Mouse (Mus musculus) lung, postnatal 0 days (tissue): ENCODE measurements around the gene Cars2. TPM values are rescaled to one million over a fixed set of nuclear protein-coding genes. Genes with fewer than 3 reads are reported as not detected.
A peak's percentile ranks its signal among the peaks of the same experiment; 100 is the strongest.

ENCODE experiments used
- ATAC-seq: fragments of 200-750 bp; cut with Nextera tagmentation; 2 replicates; pipeline ENCODE4 v1.8.0; 2017; ENCODE audit warnings: moderate library complexity
- DNase-seq: peaks from one replicate; pipeline ENCODE4 v3.0.0-alpha.2; 2016; ENCODE audit warnings: low spot score
- H3K27ac ChIP-seq: fragments of 300-500 bp; sonication (generic); 2 replicates; pipeline ENCODE4 v1.5.1; 2014; ENCODE audit warnings: antibody characterized with exemption, mild to moderate bottlenecking, low read length, mixed read lengths
- H3K27me3 ChIP-seq: fragments of 300-500 bp; sonication (generic); replicated peaks from 2 replicates; pipeline ENCODE4 v1.6.1; 2014; ENCODE audit warnings: low read length, mixed read lengths; ENCODE audit not compliant: insufficient read depth
- H3K36me3 ChIP-seq: fragments of 300-500 bp; sonication (generic); 2 replicates; pipeline ENCODE4 v1.6.1; 2014; ENCODE audit warnings: low read length, mixed read lengths; ENCODE audit not compliant: insufficient read depth
- H3K4me1 ChIP-seq: fragments of 300-500 bp; sonication (generic); 2 replicates; pipeline ENCODE4 v1.6.1; 2014; ENCODE audit warnings: antibody characterized with exemption, low read depth, low read length, mixed read lengths; ENCODE audit not compliant: insufficient read depth
- H3K4me2 ChIP-seq: fragments of 300-500 bp; sonication (generic); replicated peaks from 2 replicates; pipeline ENCODE4 v1.6.1; 2014; ENCODE audit warnings: low read depth, mild to moderate bottlenecking, low read length, moderate library complexity, mixed read lengths
- H3K4me3 ChIP-seq: fragments of 300-500 bp; sonication (generic); 2 replicates; pipeline ENCODE4 v1.5.1; 2014; ENCODE audit warnings: low read depth, low read length
- H3K9ac ChIP-seq: fragments of 300-500 bp; sonication (generic); replicated peaks from 2 replicates; pipeline ENCODE4 v1.6.1; 2014; ENCODE audit warnings: low read depth, mild to moderate bottlenecking
- H3K9me3 ChIP-seq: fragments of 300-500 bp; sonication (generic); 2 replicates; pipeline ENCODE4 v1.6.1; 2016; ENCODE audit warnings: low read length, mixed read lengths
- CTCF ChIP-seq: IDR thresholded peaks from 2 replicates; pipeline ENCODE4 v1.5.1; 2016; ENCODE audit warnings: antibody characterized with exemption, mild to moderate bottlenecking
- EP300 ChIP-seq: IDR thresholded peaks from 2 replicates; pipeline ENCODE4 v1.6.1; 2016; ENCODE audit warnings: antibody characterized with exemption, mild to moderate bottlenecking, control low read depth
- WGBS: fragments of 180-500 bp; shearing (Covaris S2); extraction: QIAGEN DNeasy Blood & Tissue Kit; methylation state at CpG from one replicate; pipeline ENCODE4 v1.1.7; 2014; 5-methylcytosine and 5-hydroxymethylcytosine counted together
- polyA plus RNA-seq: library from polyadenylated mRNA; unstranded; fragments of >200 nt; fragmentation: Nextera tagmentation; extraction: Ambion mirVana; gene quantifications from 2 replicates; pipeline ENCODE4 v1.2.1, GENCODE M21; 2015

Cars2 gene
- polyA plus RNA-seq, 1 experiment from 2014 or later = 13.7 TPM

DNA sequence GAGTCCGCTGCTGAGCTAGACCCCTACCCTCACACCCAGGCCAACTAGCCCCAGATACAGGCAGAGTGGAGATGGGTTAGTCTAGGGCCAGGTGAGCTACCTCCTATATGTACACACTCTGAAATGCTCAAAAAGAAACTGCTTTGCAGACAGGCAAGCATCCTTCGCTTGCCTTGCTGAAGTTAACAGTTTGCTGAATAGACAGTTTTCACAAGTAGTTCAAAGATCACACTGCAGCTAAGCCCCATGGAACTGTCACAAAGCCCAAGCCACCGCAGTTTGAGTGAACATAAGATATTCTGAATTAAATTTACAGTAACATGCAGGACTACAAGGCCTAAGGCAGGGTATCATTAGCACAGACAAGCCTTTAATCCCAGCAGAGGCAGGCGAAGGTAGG, 11.5 kb downstream of the Cars2 start:
- H3K4me1 ChIP-seq = no peaks in the 10 kb centered on the region
- WGBS = 91% methylated on average over 4 of the region's 4 CpGs
- H3K9me3 ChIP-seq = no peaks in the 10 kb centered on the region
- no peaks in the 10 kb centered on the region for H3K27me3 ChIP-seq
- DNase-seq = no peak
- no peak overlapping the region for H3K4me3 ChIP-seq
- no peak for ATAC-seq
- H3K27ac ChIP-seq = no peak overlapping the region
- peaks cover 12% of the 10 kb centered on the region; the same call in 1 of the 2 replicates for H3K36me3 ChIP-seq
- TF ChIP-seq EP300 = no peak
- TF ChIP-seq CTCF = no peak
- no peak overlapping the region for H3K4me2 ChIP-seq
- no peak overlapping the region for H3K9ac ChIP-seq

DNA sequence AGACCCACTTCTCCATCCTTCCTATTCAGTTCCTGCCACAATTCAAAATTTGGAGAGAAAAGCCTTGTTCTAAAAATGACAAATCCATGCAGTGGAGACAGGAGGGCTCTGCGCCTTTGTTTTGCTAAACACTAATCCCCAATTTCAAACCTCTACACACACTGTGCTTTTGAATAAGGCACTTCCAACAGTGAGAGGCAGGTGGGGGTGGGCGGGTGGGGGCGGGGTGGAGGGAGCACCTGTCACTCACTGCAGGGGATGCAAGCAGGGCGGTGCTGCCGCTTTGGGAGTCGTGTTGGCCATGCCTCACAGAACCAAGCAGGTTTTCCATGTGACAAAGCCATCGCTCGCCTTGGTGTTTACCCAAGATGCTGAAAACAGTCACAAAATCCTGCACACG, 16.1 kb downstream of the Cars2 start:
- Histone ChIP-seq H3K9ac (no peak overlapping the region), H3K9me3 (no peaks in the 10 kb centered on the region), H3K36me3 (peaks cover 11% of the 10 kb centered on the region), H3K4me2 (no peak overlapping the region), H3K4me1 (no peaks in the 10 kb centered on the region), H3K4me3 (no peak overlapping the region), H3K27ac (no peak overlapping the region), H3K27me3 (no peaks in the 10 kb centered on the region)
- TF ChIP-seq EP300 (no peak), CTCF (no peak)
- DNase-seq (no peak), ATAC-seq (no peak)
- WGBS = 57% methylated on average over 9 of the region's 9 CpGs

DNA sequence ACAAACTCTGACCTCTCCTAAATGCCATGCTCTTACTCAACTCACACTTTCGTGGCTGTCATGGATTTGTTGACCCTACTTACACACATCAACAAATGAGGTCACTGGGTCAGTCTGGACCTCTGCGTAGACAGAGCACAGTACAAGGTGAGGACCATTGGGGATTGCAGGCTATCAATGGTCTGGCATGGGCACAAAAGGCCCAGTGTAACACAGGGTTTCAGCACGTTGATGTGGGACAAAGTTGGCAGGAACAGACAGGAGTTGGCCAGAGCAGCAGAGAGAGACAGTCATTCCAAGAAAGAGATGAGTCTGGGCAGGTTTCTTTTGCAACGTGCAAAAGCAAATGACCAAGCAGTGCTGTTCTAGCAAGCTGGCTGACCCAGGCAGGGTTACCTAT, 19.7 kb downstream of the Cars2 start:
- no peak overlapping the region for H3K4me3 ChIP-seq
- DNase-seq (no peak), ATAC-seq (no peak)
- H3K4me2 ChIP-seq = no peak overlapping the region
- WGBS = 56% methylated on average over 4 of the region's 4 CpGs
- TF ChIP-seq CTCF = no peak
- TF ChIP-seq EP300 = no peak
- H3K36me3 ChIP-seq = peaks cover 9% of the 10 kb centered on the region; the same call in 1 of the 2 replicates
- H3K27me3 ChIP-seq = no peaks in the 10 kb centered on the region
- H3K9ac ChIP-seq = no peak overlapping the region
- H3K27ac ChIP-seq = no peak overlapping the region
- H3K4me1 ChIP-seq = no peaks in the 10 kb centered on the region
- no peaks in the 10 kb centered on the region for H3K9me3 ChIP-seq

DNA sequence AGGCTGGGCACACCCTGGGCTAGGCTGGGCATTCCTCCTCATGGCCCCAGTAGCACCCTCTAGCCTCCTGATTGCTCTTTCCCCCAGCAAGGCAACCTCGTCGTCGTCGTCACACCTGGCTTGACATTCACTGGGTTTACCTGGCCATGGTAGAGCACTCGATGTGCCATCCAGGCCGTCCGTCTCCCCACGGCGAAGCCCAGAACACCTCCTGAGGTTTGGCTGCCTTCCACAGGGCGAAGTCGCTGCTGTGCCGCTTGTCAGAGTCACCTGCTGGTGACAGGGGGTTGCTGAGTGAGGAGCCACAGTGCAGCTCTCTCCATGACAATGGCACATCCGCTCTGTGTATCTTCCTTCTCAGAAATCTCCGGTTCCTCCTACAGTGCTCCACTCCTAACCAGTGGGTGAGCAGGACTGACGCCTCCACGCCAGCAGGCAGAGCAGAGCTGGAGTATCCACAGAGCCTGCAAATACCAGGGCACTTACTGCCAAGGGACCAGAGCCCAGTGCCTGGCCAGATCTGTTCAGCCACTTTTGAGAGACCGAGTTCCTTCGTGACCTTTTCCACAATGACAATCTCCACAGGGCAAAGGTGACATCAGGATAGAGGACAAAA, 20.3 kb downstream of the Cars2 start:
- no peaks in the 10 kb centered on the region for H3K9me3 ChIP-seq
- no peaks in the 10 kb centered on the region for H3K27me3 ChIP-seq
- WGBS = 80% methylated on average over 18 of the region's 18 CpGs
- no peak overlapping the region for H3K4me2 ChIP-seq
- TF ChIP-seq EP300 = no peak
- no peak for TF ChIP-seq CTCF
- H3K27ac ChIP-seq = no peak overlapping the region
- DNase-seq (no peak), ATAC-seq (no peak)
- H3K4me3 ChIP-seq = no peak overlapping the region
- peaks cover 9% of the 10 kb centered on the region; the same call in 1 of the 2 replicates for H3K36me3 ChIP-seq
- H3K9ac ChIP-seq = no peak overlapping the region
- no peaks in the 10 kb centered on the region for H3K4me1 ChIP-seq

DNA sequence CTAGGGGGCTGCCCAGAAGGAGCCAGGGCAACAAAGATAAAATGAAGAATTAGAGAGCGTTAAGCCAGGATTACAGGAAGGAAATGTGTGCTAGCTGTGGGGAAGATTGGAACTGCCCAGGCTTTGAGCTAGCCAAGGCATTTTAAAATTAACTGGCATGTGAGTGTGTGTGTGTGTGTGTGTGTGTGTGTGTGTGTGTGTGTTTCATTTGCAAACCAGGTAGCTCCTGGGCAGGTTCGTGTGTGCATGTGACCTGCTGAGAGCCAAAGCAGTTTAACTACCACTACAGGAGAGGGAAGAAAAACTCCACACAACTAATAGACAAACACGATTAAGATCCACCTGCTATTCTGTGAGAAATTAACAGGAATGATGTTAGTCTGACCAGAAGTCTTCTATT, 27.3 kb downstream of the Cars2 start:
- Histone ChIP-seq H3K4me1 (no peaks in the 10 kb centered on the region), H3K36me3 (no peaks in the 10 kb centered on the region), H3K4me3 (no peak overlapping the region), H3K9ac (no peak overlapping the region), H3K27me3 (no peaks in the 10 kb centered on the region), H3K27ac (no peak overlapping the region), H3K4me2 (no peak overlapping the region), H3K9me3 (no peaks in the 10 kb centered on the region)
- ATAC-seq (no peak), DNase-seq (no peak)
- 59% methylated on average over 3 of the region's 3 CpGs for WGBS
- TF ChIP-seq EP300 = no peak
- TF ChIP-seq CTCF = no peak

DNA sequence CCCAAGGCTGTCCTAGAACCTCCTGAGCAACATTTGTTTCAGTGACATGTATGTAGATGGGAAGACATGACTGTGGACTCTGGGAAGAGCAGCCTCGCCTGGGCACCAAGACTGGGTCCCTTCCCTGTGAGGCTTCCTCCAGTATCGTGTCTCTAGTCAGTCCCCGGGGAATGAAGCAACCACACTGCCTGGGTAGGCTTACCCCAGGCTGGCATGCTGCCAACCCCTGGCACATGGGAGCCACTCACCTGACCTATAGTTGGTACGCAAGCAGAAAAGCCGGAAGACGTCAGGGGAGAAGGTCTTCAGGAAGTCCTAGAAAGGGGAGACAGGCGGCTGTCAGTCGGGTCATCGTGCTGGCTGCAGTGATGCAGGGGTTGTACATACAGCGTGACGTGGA, 31.9 kb downstream of the Cars2 start:
- peak; percentile 69 for DNase-seq
- H3K4me3 ChIP-seq = no peak overlapping the region
- peaks cover 9% of the 10 kb centered on the region; the same call in 1 of the 2 replicates for H3K36me3 ChIP-seq
- H3K4me1 ChIP-seq = no peaks in the 10 kb centered on the region
- H3K9ac ChIP-seq = no peak overlapping the region
- no peak for TF ChIP-seq EP300
- TF ChIP-seq CTCF = no peak
- peak; percentile 32 for ATAC-seq
- no peaks in the 10 kb centered on the region for H3K27me3 ChIP-seq
- peak overlapping the region; percentile 73 for H3K27ac ChIP-seq
- WGBS = 65% methylated on average over 11 of the region's 11 CpGs
- no peaks in the 10 kb centered on the region for H3K9me3 ChIP-seq
- H3K4me2 ChIP-seq = no peak overlapping the region

DNA sequence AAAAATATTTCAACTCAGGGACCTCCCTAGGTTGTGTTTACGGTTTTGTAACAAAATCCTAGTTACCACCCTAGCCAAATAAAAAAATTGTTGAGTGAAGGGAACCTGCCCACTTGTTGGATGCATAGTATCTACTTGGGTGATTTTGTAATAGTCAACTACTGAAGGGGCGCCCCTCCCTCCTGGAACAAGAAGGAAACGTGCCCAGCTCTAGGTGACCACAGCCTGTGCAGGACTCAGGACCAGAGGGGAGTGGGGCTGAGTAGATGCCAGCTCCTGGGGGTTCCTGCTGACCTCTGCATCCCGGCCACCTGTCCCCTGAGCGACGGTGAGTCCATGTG, 32.6 kb downstream of the Cars2 start:
- Histone ChIP-seq H3K4me1 (no peaks in the 10 kb centered on the region), H3K9me3 (no peaks in the 10 kb centered on the region), H3K36me3 (peaks cover 15% of the 10 kb centered on the region; the same call in 1 of the 2 replicates), H3K4me3 (no peak overlapping the region), H3K27ac (peak overlapping the region; percentile 73), H3K4me2 (no peak overlapping the region), H3K9ac (no peak overlapping the region), H3K27me3 (no peaks in the 10 kb centered on the region)
- DNase-seq = peak; percentile 89
- WGBS = 70% methylated on average over 6 of the region's 6 CpGs
- TF ChIP-seq CTCF (no peak), EP300 (peak; percentile 63; the same call in 1 of the 2 replicates)
- ATAC-seq = peak; percentile 85
